In the genomic region with DNA sequence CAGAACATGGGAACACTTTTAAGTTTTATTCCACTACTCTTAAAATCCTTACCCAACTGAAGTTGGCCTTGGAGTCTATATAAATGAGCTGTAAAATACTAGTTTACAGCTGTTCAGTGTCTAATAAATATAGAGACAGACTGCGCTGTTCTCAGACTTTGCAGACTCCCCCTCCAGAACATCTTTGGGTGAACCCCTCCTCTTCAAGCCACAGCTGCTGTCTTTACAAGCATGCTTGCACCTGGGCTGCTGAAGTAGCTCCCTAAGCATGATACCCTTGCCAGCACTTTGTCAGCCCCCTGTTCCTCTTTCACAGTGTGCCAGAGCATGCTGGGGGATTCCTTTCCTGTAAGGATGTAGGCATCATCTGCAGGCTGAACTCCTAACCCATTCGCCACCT, we compare ENCODE assay signal across 19 mouse cellular contexts.
DNase-seq lines count a peak whose midpoint lies in the region; ATAC-seq and TF ChIP-seq lines count a peak whose summit lies in the region.
"Had no signal": no experiment of that assay in that cellular context is flagged by ENCODE, and none has a peak within 500 bp of the region (broad histone marks: within the 10 kb centered on the region; RNA-seq: fewer than 3 reads in every experiment).

No protein-coding gene starts in this region.

- no peaks in the 10 kb centered on the region for H3K9me3 ChIP-seq in forebrain, postnatal 0 days (ENCODE audit: low read length)
- H3K9me3 ChIP-seq in forebrain, embryonic 11.5 days (ENCODE audit: control insufficient read depth, low read length): no peaks in the 10 kb centered on the region
- H3K9me3 ChIP-seq: embryonic facial prominence, embryonic 13.5 days; heart, embryonic 13.5 days; hindbrain, embryonic 13.5 days; liver, embryonic 13.5 days; lung, embryonic 15.5 days had no signal

- H3K27ac ChIP-seq in forebrain, postnatal 0 days (ENCODE audit: low read depth, low read length): no peak overlapping the region
- no peak overlapping the region for H3K27ac ChIP-seq in forebrain, embryonic 11.5 days (ENCODE audit: low read depth, low read length)
- H3K27ac ChIP-seq: embryonic facial prominence, embryonic 13.5 days; heart, embryonic 13.5 days; hindbrain, embryonic 13.5 days; liver, embryonic 13.5 days; lung, embryonic 15.5 days had no signal

- ATAC-seq in forebrain, postnatal 0 days: peak; percentile 45
- no peak for ATAC-seq in forebrain, embryonic 11.5 days (replicated peaks; ENCODE audit: low FRiP score)

- no peak for DNase-seq in forebrain, postnatal 0 days
- no peak for DNase-seq in forebrain, embryonic 11.5 days (ENCODE audit: low spot score)
- peak; percentile 2 to 3 for DNase-seq in spleen, postnatal 36 days (ENCODE audit: low spot score in 2 of 2)
- DNase-seq in spleen, adult 12 weeks (ENCODE audit: low spot score): no peak
- peak; percentile 27 for DNase-seq in splenic B cell, adult 2 months (ENCODE audit: low read depth, low spot score)
- peak; percentile 50 for DNase-seq in thymus, postnatal 4 days
- DNase-seq in ovary, postnatal 14 days (ENCODE audit: low spot score): no peak
- no peak for DNase-seq in heart, adult 18-20 months
- DNase-seq: adrenal gland, postnatal 36 days; cerebellum, adult 8-10 months; kidney, adult 8-10 months; layer of hippocampus, postnatal 36 days; liver, embryonic 13.5 days; midbrain, embryonic 14.5 days; right cerebral cortex, postnatal 4 days had no signal

- H3K4me1 ChIP-seq in forebrain, postnatal 0 days (ENCODE audit: insufficient read depth): no peaks in the 10 kb centered on the region
- no peaks in the 10 kb centered on the region for H3K4me1 ChIP-seq in forebrain, embryonic 11.5 days (replicated peaks; ENCODE audit: control insufficient read depth, insufficient read depth, low read length)
- H3K4me1 ChIP-seq: embryonic facial prominence, embryonic 13.5 days; hindbrain, embryonic 13.5 days; liver, embryonic 13.5 days; lung, embryonic 15.5 days had no signal

- H3K9ac ChIP-seq in forebrain, postnatal 0 days: no peak overlapping the region
- no peak overlapping the region for H3K9ac ChIP-seq in forebrain, embryonic 11.5 days (ENCODE audit: low read length)
- H3K9ac ChIP-seq: embryonic facial prominence, embryonic 13.5 days; heart, embryonic 13.5 days; hindbrain, embryonic 13.5 days; liver, embryonic 13.5 days; lung, embryonic 15.5 days had no signal

- H3K27me3 ChIP-seq in forebrain, postnatal 0 days (ENCODE audit: insufficient read depth, low read length): no peaks in the 10 kb centered on the region
- H3K27me3 ChIP-seq in forebrain, embryonic 11.5 days (ENCODE audit: control insufficient read depth, insufficient read depth, low read length): no peaks in the 10 kb centered on the region
- no peaks in the 10 kb centered on the region for H3K27me3 ChIP-seq in splenic B cell, adult 2 months (ENCODE audit: control insufficient read depth, insufficient read depth, low read length, poor library complexity, severe bottlenecking)
- H3K27me3 ChIP-seq: embryonic facial prominence, embryonic 13.5 days; heart, embryonic 13.5 days; hindbrain, embryonic 13.5 days; liver, embryonic 13.5 days; lung, embryonic 15.5 days had no signal

- 83% methylated on average over 2 of the region's 2 CpGs for WGBS in forebrain, postnatal 0 days
- 95% methylated on average over 2 of the region's 2 CpGs for WGBS in forebrain, embryonic 11.5 days

- no peaks in the 10 kb centered on the region for H3K36me3 ChIP-seq in forebrain, postnatal 0 days (ENCODE audit: insufficient read depth)
- H3K36me3 ChIP-seq in forebrain, embryonic 11.5 days (ENCODE audit: control insufficient read depth, insufficient read depth, low read length): no peaks in the 10 kb centered on the region
- no peaks in the 10 kb centered on the region for H3K36me3 ChIP-seq in splenic B cell, adult 2 months (ENCODE audit: control insufficient read depth, insufficient read depth, low read length, poor library complexity, severe bottlenecking)
- H3K36me3 ChIP-seq: embryonic facial prominence, embryonic 13.5 days; heart, embryonic 13.5 days; hindbrain, embryonic 13.5 days; liver, embryonic 13.5 days; lung, embryonic 15.5 days had no signal

- no peak overlapping the region for H3K4me2 ChIP-seq in forebrain, postnatal 0 days (ENCODE audit: low read depth)
- no peak overlapping the region for H3K4me2 ChIP-seq in forebrain, embryonic 11.5 days (ENCODE audit: low read depth, low read length, severe bottlenecking)
- H3K4me2 ChIP-seq: embryonic facial prominence, embryonic 13.5 days; heart, embryonic 13.5 days; hindbrain, embryonic 13.5 days; liver, embryonic 13.5 days; lung, embryonic 15.5 days had no signal

- H3K4me3 ChIP-seq in forebrain, postnatal 0 days (ENCODE audit: low read depth, low read length): no peak overlapping the region
- no peak overlapping the region for H3K4me3 ChIP-seq in forebrain, embryonic 11.5 days (ENCODE audit: low read depth, low read length)
- H3K4me3 ChIP-seq: embryonic facial prominence, embryonic 13.5 days; heart, embryonic 13.5 days; hindbrain, embryonic 13.5 days; liver, embryonic 13.5 days; lung, embryonic 15.5 days had no signal

- TF ChIP-seq CTCF in forebrain, postnatal 0 days (IDR thresholded peaks at IDR 0.05; ENCODE audit: low read depth): no peak

Comparison
In these comparisons a context has a peak if more than half of its experiments do, and no peak if none do; other contexts are left out.
1. DNase-seq: peak in spleen, postnatal 36 days (2 of 2), splenic B cell, adult 2 months (single experiment) and thymus, postnatal 4 days (single experiment); none in forebrain, postnatal 0 days (single experiment), forebrain, embryonic 11.5 days (single experiment), spleen, adult 12 weeks (single experiment), ovary, postnatal 14 days (single experiment) and heart, adult 18-20 months (0 of 2).